Mouse (Mus musculus) cerebellum, adult 9-10 months (tissue): ENCODE measurements around the gene Gm3696.
"Not testable (repeated sequence)": the region's sequence is repeated elsewhere in the genome, so short reads cannot be mapped to it uniquely, and the experiment has no call there.

Experiments used
- DNase-seq: peaks from one replicate; pipeline ENCODE4 v3.0.0; 2022

Gene Gm3696

DNA sequence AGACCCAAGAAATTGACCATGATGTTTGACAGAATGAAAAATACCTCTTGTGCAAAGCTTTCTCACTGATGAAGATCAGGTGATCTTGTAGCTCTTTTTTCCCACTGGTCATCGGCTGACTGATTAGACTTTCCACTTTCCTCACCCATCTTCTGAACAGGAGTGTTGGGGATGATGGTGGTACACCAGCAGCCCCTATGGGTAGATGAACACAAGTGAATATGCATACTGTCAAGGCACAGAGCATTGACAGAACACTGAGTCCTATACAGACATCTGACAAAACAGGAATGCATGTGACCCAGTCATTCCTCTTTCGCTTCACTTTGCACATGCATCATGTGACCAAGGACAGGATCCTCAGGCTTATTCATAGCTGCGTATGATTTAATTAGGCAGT, at the start of gene Gm3696:
Gm3696 (minus strand) TSS at position 101 of the 400 bp plus-strand sequence.
- DNase-seq, result not testable (repeated sequence)

DNA sequence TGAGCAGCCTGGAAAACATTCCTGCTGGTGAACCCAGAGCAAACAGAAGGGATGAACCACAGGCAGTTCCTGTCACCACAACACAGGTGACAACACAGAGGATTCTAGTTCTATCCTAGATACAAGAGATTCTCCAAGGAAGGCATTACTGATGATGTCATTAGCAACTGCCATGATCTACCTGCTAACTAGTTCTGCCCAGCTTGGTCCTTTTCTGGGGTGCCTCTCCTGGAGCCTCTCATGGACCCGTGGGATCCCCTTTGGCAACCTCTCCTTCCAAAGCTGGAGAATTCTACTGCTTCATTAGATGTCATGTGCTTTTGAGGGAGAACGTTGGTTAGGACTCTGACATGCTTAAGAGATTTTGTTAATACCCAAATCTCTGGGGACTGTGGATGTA, 24.9 kb upstream of the Gm3696 start, which contains the start of gene Gm6676:
Gm6676 (minus strand) TSS at position 101 of the 400 bp plus-strand sequence.
- not testable (repeated sequence) for DNase-seq

DNA sequence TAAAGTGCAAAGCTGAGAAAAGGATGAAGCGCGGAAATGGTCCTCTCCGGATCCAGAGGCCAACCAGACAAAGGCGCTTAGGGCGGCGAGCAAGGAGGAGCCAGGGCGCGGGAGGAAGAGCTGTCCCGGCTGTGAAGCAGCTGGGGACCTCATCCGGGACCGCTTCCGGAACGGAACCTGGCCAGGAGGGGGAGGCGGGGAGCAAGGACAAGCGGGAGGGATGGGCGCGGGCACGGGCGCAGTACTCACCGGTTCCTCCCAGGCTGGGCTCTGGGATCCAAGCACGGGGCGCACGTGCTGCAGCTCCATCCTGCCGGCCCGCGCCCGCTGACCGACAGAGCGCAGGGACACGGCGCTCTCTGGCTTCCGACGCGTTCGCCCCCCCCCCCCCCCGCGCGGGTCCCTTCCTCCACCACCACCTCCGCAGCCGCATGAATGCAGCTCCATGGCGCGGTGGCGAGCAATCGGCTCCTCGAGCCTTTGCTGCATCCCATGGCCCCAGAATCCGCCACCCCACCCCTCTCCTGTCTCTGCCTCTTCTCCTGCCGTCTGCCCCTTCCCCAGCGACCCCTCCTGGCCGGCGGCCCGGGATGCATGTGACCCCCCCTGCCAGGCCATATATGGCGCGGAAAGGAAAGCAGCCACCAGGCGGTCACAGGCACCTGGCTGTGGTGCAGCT, 4.8 kb upstream of the Gm3696 start:
- DNase-seq, result not testable (repeated sequence)

DNA sequence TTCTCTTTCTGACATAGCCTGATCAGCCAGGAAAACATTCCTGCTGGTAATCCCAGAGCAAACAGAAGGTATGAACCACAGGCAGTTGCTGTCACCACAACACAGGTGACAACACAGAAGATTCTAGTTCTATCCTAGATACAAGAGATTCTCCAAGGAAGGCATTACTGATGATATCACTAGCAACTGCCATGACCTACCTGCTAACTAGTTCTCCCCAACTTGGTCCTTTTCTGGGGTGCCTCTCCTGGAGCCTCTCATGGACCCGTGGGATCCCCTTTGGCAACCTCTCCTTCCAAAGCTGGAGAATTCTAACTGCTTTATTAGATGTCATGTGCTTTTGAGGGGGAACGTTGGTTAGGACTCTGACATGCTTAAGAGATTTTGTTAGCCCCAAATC, 55.6 kb downstream of the Gm3696 start, which contains the start of gene Gm3685:
Gm3685 (minus strand) TSS at position 101 of the 400 bp plus-strand sequence.
- DNase-seq, result not testable (repeated sequence)
